Mouse (Mus musculus) hindbrain, embryonic 14.5 days (tissue): ENCODE results near the gene Ntm. TPM values are rescaled to one million over a fixed set of nuclear protein-coding genes. Genes with fewer than 3 reads are reported as not detected.

Experiments used
- ATAC-seq: fragments of 200-750 bp; cut with Nextera tagmentation; 2 replicates; pipeline ENCODE4 v1.8.0; 2017; ENCODE audit warnings: moderate number of reproducible peaks, mild to moderate bottlenecking, moderate TSS enrichment, moderate library complexity; ENCODE audit not compliant: low FRiP score
- DNase-seq: peaks from one replicate; pipeline ENCODE4 v3.0.0-alpha.2; 2015; ENCODE audit warnings: low spot score
- H3K27ac ChIP-seq: fragments of 300-500 bp; sonication (generic); 2 replicates; pipeline ENCODE4 v1.5.1; 2014; ENCODE audit warnings: mild to moderate bottlenecking, moderate library complexity
- H3K27me3 ChIP-seq: fragments of 300-500 bp; sonication (generic); 2 replicates; pipeline ENCODE4 v1.6.1; 2014; ENCODE audit warnings: mild to moderate bottlenecking, low read length, mixed read lengths; ENCODE audit not compliant: control insufficient read depth, insufficient read depth
- H3K36me3 ChIP-seq: fragments of 300-500 bp; sonication (generic); replicated peaks from 2 replicates; pipeline ENCODE4 v1.6.1; 2014; ENCODE audit not compliant: control insufficient read depth, insufficient read depth
- H3K4me1 ChIP-seq: fragments of 300-500 bp; sonication (generic); replicated peaks from 2 replicates; pipeline ENCODE4 v1.6.1; 2014; ENCODE audit warnings: antibody characterized with exemption, low read length, mixed read lengths; ENCODE audit not compliant: control insufficient read depth, insufficient read depth
- H3K4me2 ChIP-seq: fragments of 300-500 bp; sonication (generic); replicated peaks from 2 replicates; pipeline ENCODE4 v1.6.1; 2014; ENCODE audit warnings: mild to moderate bottlenecking, moderate library complexity
- H3K4me3 ChIP-seq: fragments of 300-500 bp; sonication (generic); replicated peaks from 2 replicates; pipeline ENCODE4 v1.5.1; 2014; ENCODE audit warnings: mild to moderate bottlenecking, low read length
- H3K9ac ChIP-seq: fragments of 300-500 bp; sonication (generic); 2 replicates; pipeline ENCODE4 v1.6.1; 2014
- H3K9me3 ChIP-seq: fragments of 300-500 bp; sonication (generic); 2 replicates; pipeline ENCODE4 v1.6.1; 2016; ENCODE audit warnings: low read length; ENCODE audit not compliant: control insufficient read depth
- WGBS: fragments of 180-500 bp; shearing (Covaris S2); extraction: QIAGEN DNeasy Blood & Tissue Kit; methylation state at CpG from one replicate; pipeline ENCODE4 v1.1.7; 2014; 5-methylcytosine and 5-hydroxymethylcytosine counted together
- polyA plus RNA-seq: library from polyadenylated mRNA; unstranded; fragments of >200 nt; fragmentation: Nextera tagmentation; extraction: Ambion mirVana; gene quantifications from 2 replicates; pipeline ENCODE4 v1.2.1, GENCODE M21; 2014

The Ntm gene
- polyA plus RNA-seq, 1 experiment from 2014 or later: 196 TPM

DNA sequence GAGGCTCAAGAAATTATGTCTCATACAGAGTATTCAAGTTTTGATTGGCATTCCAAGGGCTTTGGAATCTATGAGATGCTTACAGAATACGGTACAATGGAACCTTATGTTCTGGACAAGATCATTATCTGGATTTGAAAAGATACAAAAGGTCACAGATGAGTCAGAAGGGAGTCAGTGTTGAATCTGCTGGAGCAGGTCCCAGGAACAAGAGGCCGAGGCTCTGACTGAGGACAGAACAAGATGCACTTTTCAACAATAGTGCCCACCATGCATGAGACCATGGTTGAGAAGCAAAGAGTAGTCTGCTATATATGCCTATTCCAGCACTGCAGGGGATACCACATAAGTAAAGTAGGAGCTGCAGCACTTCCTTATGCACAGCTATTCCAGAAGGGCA, 710.1 kb downstream of the Ntm start:
- H3K9ac ChIP-seq: no peak overlapping the region
- no peaks in the 10 kb centered on the region for H3K27me3 ChIP-seq
- no peak overlapping the region for H3K27ac ChIP-seq
- no peaks in the 10 kb centered on the region for H3K9me3 ChIP-seq
- DNase-seq (no peak), ATAC-seq (no peak)
- H3K4me3 ChIP-seq: no peak overlapping the region
- H3K36me3 ChIP-seq: no peaks in the 10 kb centered on the region
- WGBS: 81% methylated on average over 2 of the region's 2 CpGs
- H3K4me2 ChIP-seq: no peak overlapping the region
- no peaks in the 10 kb centered on the region; the same call in 1 of the 2 replicates for H3K4me1 ChIP-seq

- no peak for ATAC-seq
- Histone ChIP-seq H3K4me2 (no peak overlapping the region), H3K9me3 (no peaks in the 10 kb centered on the region), H3K9ac (no peak overlapping the region), H3K27ac (no peak overlapping the region), H3K36me3 (no peaks in the 10 kb centered on the region), H3K4me3 (no peak overlapping the region), H3K4me1 (no peaks in the 10 kb centered on the region; the same call in 1 of the 2 replicates), H3K27me3 (no peaks in the 10 kb centered on the region)
- WGBS: 71% methylated on average over 3 of the region's 3 CpGs
- DNase-seq: no peak
Observed at GRCm38 (mm10) chr9:29250813-29251212, 712.1 kb downstream of the Ntm start.

DNA sequence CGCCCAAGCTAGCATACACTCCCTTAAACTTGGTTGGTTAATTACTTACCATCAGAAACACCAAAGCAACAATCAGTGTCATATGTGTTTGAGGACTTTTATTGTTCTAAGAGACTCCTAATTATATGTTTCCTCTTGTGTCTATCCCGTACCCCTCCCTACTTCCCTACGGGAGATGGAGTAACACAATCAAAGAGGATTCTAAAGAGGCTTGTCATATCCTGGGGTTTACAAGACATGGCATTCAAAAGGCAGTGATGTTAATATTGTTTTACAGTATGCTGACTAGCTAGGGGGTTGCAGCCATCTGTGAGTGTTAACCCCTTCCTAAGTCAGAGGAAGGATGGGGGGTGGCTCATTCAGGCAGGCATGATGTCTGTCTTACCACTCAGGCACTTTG, 715.1 kb downstream of the Ntm start:
- DNase-seq (no peak), ATAC-seq (no peak)
- no peak overlapping the region for H3K27ac ChIP-seq
- H3K27me3 ChIP-seq: no peaks in the 10 kb centered on the region
- no peak overlapping the region for H3K4me3 ChIP-seq
- no peaks in the 10 kb centered on the region for H3K9me3 ChIP-seq
- H3K4me1 ChIP-seq: no peaks in the 10 kb centered on the region; the same call in 1 of the 2 replicates
- H3K9ac ChIP-seq: no peak overlapping the region
- H3K36me3 ChIP-seq: no peaks in the 10 kb centered on the region
- WGBS: 35% methylated on average over 3 of the region's 3 CpGs
- H3K4me2 ChIP-seq: no peak overlapping the region

DNA sequence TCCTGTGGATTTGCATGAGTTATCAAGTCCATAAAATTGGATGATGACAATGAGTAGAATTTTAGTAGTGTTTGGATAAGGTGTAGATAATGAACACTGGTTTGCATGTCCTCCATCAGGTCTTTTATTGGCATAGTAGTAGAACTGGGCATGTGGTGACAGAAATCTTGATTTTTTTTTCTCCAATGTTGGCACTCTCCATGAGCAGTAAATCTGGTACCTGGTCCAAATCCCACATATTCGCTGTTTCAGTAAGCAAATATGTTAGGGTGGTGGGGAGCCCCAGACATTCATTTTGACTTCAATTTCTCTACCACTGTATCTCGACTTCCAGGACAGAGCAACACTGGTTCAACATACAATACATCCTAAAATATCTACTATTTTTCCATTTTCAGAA, 718.9 kb downstream of the Ntm start:
- peaks cover 9% of the 10 kb centered on the region for H3K4me1 ChIP-seq
- no peak overlapping the region for H3K9ac ChIP-seq
- H3K4me2 ChIP-seq: no peak overlapping the region
- no peak for ATAC-seq
- no peak overlapping the region for H3K4me3 ChIP-seq
- DNase-seq: no peak
- H3K27ac ChIP-seq: no peak overlapping the region
- 87% methylated on average over 2 of the region's 2 CpGs for WGBS
- no peaks in the 10 kb centered on the region for H3K27me3 ChIP-seq
- no peaks in the 10 kb centered on the region for H3K36me3 ChIP-seq
- no peaks in the 10 kb centered on the region for H3K9me3 ChIP-seq

- Histone ChIP-seq H3K4me1 (peaks cover 9% of the 10 kb centered on the region), H3K9ac (no peak overlapping the region), H3K36me3 (no peaks in the 10 kb centered on the region), H3K9me3 (no peaks in the 10 kb centered on the region), H3K4me3 (no peak overlapping the region), H3K27ac (no peak overlapping the region), H3K27me3 (no peaks in the 10 kb centered on the region), H3K4me2 (no peak overlapping the region)
- ATAC-seq (0 out of 2 replicates have a peak, but pooled peaks have one; percentile 14), DNase-seq (no peak)
- WGBS: 69% methylated on average over 8 of the region's 8 CpGs
Observed at GRCm38 (mm10) chr9:29242497-29243422, 720.2 kb downstream of the Ntm start.

DNA sequence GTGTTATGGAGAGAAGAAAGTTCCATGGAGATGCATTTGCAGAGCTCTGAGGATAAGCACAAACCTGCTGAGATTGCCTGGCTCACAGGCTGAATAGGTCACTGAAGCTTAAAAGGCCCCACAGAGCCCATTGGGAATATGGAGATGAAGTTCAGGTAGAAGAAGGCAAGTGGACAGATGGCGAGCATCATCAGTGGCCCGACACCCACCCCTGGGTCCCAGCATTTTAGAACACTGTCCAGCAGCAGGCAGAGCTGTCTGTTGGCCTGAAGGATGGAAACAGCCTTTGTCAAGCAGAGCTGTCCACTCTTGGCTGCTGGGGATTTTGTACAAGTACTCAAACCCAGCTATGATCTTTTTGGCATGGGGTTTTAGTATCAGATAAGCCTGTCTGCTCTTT, 722.1 kb downstream of the Ntm start:
- Histone ChIP-seq H3K9me3 (no peaks in the 10 kb centered on the region), H3K4me2 (no peak overlapping the region), H3K4me1 (peaks cover 9% of the 10 kb centered on the region), H3K27me3 (no peaks in the 10 kb centered on the region), H3K36me3 (no peaks in the 10 kb centered on the region), H3K9ac (no peak overlapping the region), H3K4me3 (no peak overlapping the region), H3K27ac (no peak overlapping the region)
- WGBS: 88% methylated on average over 2 of the region's 2 CpGs
- ATAC-seq (no peak), DNase-seq (no peak)

DNA sequence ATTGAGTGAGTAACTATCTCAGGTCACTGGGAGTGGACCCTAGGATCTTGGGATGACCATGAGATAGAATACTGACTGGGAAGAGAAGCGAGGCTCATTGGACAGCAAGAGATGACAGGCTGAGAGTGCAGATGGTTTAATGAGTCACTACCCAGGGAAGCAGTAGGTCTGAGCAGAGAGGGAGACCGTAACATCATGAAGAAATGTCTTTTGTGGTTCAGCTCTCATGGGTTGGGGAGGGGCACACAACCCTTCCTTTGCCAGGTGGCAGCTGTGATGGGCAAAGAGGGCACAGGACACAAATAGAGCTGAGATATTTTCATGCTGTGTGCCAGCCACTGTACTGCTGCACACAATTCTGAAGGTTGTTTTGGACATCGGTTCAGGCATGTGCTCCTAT, 724.0 kb downstream of the Ntm start:
- Histone ChIP-seq H3K36me3 (no peaks in the 10 kb centered on the region), H3K27me3 (no peaks in the 10 kb centered on the region), H3K9me3 (no peaks in the 10 kb centered on the region), H3K4me1 (peaks cover 9% of the 10 kb centered on the region), H3K4me2 (no peak overlapping the region), H3K9ac (no peak overlapping the region), H3K27ac (no peak overlapping the region), H3K4me3 (no peak overlapping the region)
- ATAC-seq (no peak), DNase-seq (no peak)
- 84% methylated on average over 3 of the region's 3 CpGs for WGBS

DNA sequence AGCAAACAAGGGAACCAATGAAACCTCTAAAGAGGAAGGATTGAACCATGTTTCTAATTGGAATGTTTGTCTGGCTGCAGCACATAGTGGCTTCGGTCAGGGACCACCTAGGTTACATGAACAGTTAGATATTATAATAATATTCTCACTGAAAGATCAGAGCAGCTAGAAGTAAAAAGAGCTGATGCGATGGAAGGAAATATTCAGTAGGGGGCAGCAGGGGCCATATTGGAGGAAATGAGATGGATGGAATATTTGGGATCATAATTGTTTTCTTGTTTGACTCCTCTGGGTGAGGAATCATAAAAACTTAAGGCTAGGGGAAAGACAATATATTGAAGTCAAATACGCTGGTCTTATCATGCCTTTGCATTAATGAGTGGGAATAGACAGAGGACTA, 726.2 kb downstream of the Ntm start:
- no peak for ATAC-seq
- WGBS: 92% methylated on average over 3 of the region's 3 CpGs
- peaks cover 12% of the 10 kb centered on the region; the same call in 1 of the 2 replicates for H3K4me1 ChIP-seq

GRCm38 (mm10) chr9:29227747-29228146, 735.2 kb downstream of the Ntm start:
- no peak for ATAC-seq
- no peaks in the 10 kb centered on the region for H3K9me3 ChIP-seq
- peaks cover 7% of the 10 kb centered on the region; the same call in 1 of the 2 replicates for H3K4me1 ChIP-seq
- 83% methylated on average over 4 of the region's 4 CpGs for WGBS
- H3K4me3 ChIP-seq: no peak overlapping the region
- DNase-seq: no peak
- no peaks in the 10 kb centered on the region for H3K27me3 ChIP-seq
- no peaks in the 10 kb centered on the region for H3K36me3 ChIP-seq
- no peak overlapping the region for H3K9ac ChIP-seq
- no peak overlapping the region for H3K4me2 ChIP-seq
- H3K27ac ChIP-seq: no peak overlapping the region

More for the DNA sequence above, 726.2 kb downstream of the Ntm start:
- DNase-seq: no peak
- Histone ChIP-seq H3K27ac (no peak overlapping the region), H3K4me3 (no peak overlapping the region), H3K27me3 (no peaks in the 10 kb centered on the region), H3K4me2 (no peak overlapping the region), H3K9ac (no peak overlapping the region), H3K9me3 (no peaks in the 10 kb centered on the region), H3K36me3 (no peaks in the 10 kb centered on the region)
